Mouse (Mus musculus): ENCODE data around the gene Eif3i.

The Eif3i gene

GRCm38 (mm10) chr4:129620419-129621282 is 20.2 kb upstream of the Eif3i start:
- DNase-seq (ENCODE audit: extremely low spot score, low read depth, low spot score), result no peak

- DNase-seq (ENCODE audit: extremely low spot score, low read depth, low spot score), result no peak
Measured at GRCm38 (mm10) chr4:129618786-129619691, 18.6 kb upstream of the Eif3i start, which contains the start of gene Iqcc. TSS of gene Iqcc (minus strand) at chr4:129619099.

- DNase-seq (ENCODE audit: extremely low spot score, low read depth, low spot score), result no peak
Measured at GRCm38 (mm10) chr4:129618031-129618430, 17.6 kb upstream of the Eif3i start.

- no peak for DNase-seq (ENCODE audit: extremely low spot score, low read depth, low spot score)
Measured at GRCm38 (mm10) chr4:129617121-129617641, 16.7 kb upstream of the Eif3i start.

GRCm38 (mm10) chr4:129616631-129617030 is 16.2 kb upstream of the Eif3i start:
- DNase-seq (ENCODE audit: extremely low spot score, low read depth, low spot score), result no peak

GRCm38 (mm10) chr4:129615801-129616290 is 15.4 kb upstream of the Eif3i start:
- DNase-seq (ENCODE audit: extremely low spot score, low read depth, low spot score), result no peak

- DNase-seq (ENCODE audit: extremely low spot score, low read depth, low spot score), result no peak
Measured at GRCm38 (mm10) chr4:129614093-129614492, 13.6 kb upstream of the Eif3i start, which contains the start of gene Dcdc2b. TSS of gene Dcdc2b (minus strand) at chr4:129614257.

- no peak for DNase-seq (ENCODE audit: extremely low spot score, low read depth, low spot score)
Measured at GRCm38 (mm10) chr4:129610472-129610871, 10.0 kb upstream of the Eif3i start.

- no peak for DNase-seq (ENCODE audit: extremely low spot score, low read depth, low spot score)
Measured at GRCm38 (mm10) chr4:129610026-129610425, 9.6 kb upstream of the Eif3i start.

- no peak for DNase-seq (ENCODE audit: extremely low spot score, low read depth, low spot score)
Measured at GRCm38 (mm10) chr4:129609139-129609631, 8.7 kb upstream of the Eif3i start.

- DNase-seq (ENCODE audit: extremely low spot score, low read depth, low spot score), result peak; percentile 72
Measured at GRCm38 (mm10) chr4:129608426-129609025, 8.1 kb upstream of the Eif3i start.

GRCm38 (mm10) chr4:129588865-129589264 is 11.6 kb downstream of the Eif3i start:
- no peak for DNase-seq (ENCODE audit: extremely low spot score, low read depth, low spot score)

- DNase-seq (ENCODE audit: extremely low spot score, low read depth, low spot score), result no peak
Measured at GRCm38 (mm10) chr4:129586943-129587342, 13.5 kb downstream of the Eif3i start.

GRCm38 (mm10) chr4:129585773-129586172 is 14.7 kb downstream of the Eif3i start:
- no peak for DNase-seq (ENCODE audit: extremely low spot score, low read depth, low spot score)

GRCm38 (mm10) chr4:129584884-129585608 is 15.4 kb downstream of the Eif3i start:
- no peak for DNase-seq (ENCODE audit: extremely low spot score, low read depth, low spot score)

GRCm38 (mm10) chr4:129584370-129584769 is 16.1 kb downstream of the Eif3i start:
- DNase-seq (ENCODE audit: extremely low spot score, low read depth, low spot score), result no peak

GRCm38 (mm10) chr4:129582251-129582650 is 18.2 kb downstream of the Eif3i start:
- DNase-seq (ENCODE audit: extremely low spot score, low read depth, low spot score), result no peak

- no peak for DNase-seq (ENCODE audit: extremely low spot score, low read depth, low spot score)
Measured at GRCm38 (mm10) chr4:129580347-129580746, 20.1 kb downstream of the Eif3i start.

- no peak for DNase-seq (ENCODE audit: extremely low spot score, low read depth, low spot score)
Measured at GRCm38 (mm10) chr4:129578466-129578865, 22.0 kb downstream of the Eif3i start, which contains the start of gene Fam167b. TSS of gene Fam167b (minus strand) at chr4:129578549.

- DNase-seq (ENCODE audit: extremely low spot score, low read depth, low spot score), result no peak
Measured at GRCm38 (mm10) chr4:129577688-129578087, 22.8 kb downstream of the Eif3i start.
